Mouse (Mus musculus): ENCODE data around the gene Gm21698. TPM values are rescaled to one million over a fixed set of nuclear protein-coding genes. Genes with fewer than 3 reads are reported as not detected.
A peak's percentile ranks its signal among the peaks of the same experiment; 100 is the strongest.
"Not testable (repeated sequence)": the region's sequence is repeated elsewhere in the genome, so short reads cannot be mapped to it uniquely, and the experiment has no call there.

The Gm21698 gene
- not detected in 2 replicates for polyA plus RNA-seq (2015; fragmentation: Nextera tagmentation; extraction: Ambion mirVana)

DNA sequence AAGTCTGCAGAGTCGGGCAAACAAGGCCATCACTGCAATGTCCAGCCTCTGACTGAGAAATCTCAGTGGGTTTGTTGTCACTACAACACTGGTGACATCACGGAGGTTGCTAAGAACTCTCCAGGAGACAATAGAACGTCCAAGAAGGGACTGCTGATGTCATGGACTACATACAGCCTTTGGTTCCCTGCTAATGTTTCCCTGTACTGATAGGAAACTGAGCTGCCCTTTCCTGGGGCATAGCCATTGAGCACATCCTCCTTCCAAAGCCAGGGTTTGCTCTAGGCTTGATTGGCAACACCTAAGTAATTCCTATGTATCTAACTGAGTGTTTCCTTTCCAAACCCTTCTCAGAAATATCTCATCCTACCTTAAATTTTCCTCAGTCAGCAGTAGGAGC, at the start of gene Gm21698:
TSS of gene Gm21698 (minus strand) at position 101 of the 400 bp plus-strand sequence.
- ATAC-seq (ENCODE audit: low FRiP score, low TSS enrichment); H3K27me3 ChIP-seq (ENCODE audit: insufficient read depth, low read length); H3K9ac ChIP-seq (replicated peaks; ENCODE audit: low read length); H3K4me1 ChIP-seq (ENCODE audit: insufficient read depth, low read length); H3K4me3 ChIP-seq (ENCODE audit: low read length); H3K9me3 ChIP-seq (ENCODE audit: low read length); H3K27ac ChIP-seq (ENCODE audit: low read length); H3K36me3 ChIP-seq (ENCODE audit: insufficient read depth, low read length); H3K4me2 ChIP-seq (replicated peaks; ENCODE audit: low read depth, low read length): not testable (repeated sequence)
- WGBS = no CpG with 5 or more reads among the region's 3 CpGs

DNA sequence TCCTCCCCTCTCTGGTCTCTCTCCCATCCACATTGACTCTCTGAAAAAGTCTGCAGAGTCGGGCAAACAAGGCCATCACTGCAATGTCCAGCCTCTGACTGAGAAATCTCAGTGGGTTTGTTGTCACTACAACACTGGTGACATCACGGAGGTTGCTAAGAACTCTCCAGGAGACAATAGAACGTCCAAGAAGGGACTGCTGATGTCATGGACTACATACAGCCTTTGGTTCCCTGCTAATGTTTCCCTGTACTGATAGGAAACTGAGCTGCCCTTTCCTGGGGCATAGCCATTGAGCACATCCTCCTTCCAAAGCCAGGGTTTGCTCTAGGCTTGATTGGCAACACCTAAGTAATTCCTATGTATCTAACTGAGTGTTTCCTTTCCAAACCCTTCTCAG, 34.4 kb upstream of the Gm21698 start, which contains the start of gene Gm5862:
TSS of gene Gm5862 (minus strand) at position 101 of the 400 bp plus-strand sequence.
- no CpG with 5 or more reads among the region's 3 CpGs for WGBS

DNA sequence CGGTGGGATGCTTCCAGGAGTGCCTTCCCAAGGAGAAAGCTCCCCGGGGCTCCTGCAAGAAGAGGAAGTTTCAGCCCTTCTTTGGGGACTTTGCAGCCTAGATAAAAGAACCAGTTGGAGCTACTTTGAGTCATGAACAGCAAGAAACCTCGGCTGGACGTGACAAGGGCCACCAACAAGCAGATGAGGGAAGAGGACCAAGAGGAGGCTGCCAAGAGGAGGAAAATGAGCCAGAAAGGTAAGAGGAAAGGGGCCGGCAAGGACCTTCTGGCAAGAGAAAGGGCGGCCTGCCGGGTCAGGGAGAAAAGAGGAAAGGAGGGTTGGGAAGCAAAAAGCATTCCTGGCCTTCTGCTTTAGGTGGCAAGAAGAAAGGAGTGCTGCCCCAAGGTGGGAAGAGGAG, 19.2 kb upstream of the Gm21698 start:
- 65% methylated on average over 6 of the region's 7 CpGs for WGBS
- not testable (repeated sequence) for ATAC-seq (ENCODE audit: low FRiP score, low TSS enrichment); H3K27ac ChIP-seq (ENCODE audit: low read length); H3K27me3 ChIP-seq (ENCODE audit: insufficient read depth, low read length); H3K4me1 ChIP-seq (ENCODE audit: insufficient read depth, low read length); H3K4me3 ChIP-seq (ENCODE audit: low read length); H3K4me2 ChIP-seq (replicated peaks; ENCODE audit: low read depth, low read length); H3K36me3 ChIP-seq (ENCODE audit: insufficient read depth, low read length); H3K9ac ChIP-seq (replicated peaks; ENCODE audit: low read length); H3K9me3 ChIP-seq (ENCODE audit: low read length)

More for the DNA sequence above, 34.4 kb upstream of the Gm21698 start, which contains the start of gene Gm5862:
- H3K9me3 ChIP-seq (ENCODE audit: low read length); H3K27me3 ChIP-seq (ENCODE audit: insufficient read depth, low read length); H3K27ac ChIP-seq (ENCODE audit: low read length); H3K4me2 ChIP-seq (replicated peaks; ENCODE audit: low read depth, low read length); H3K4me3 ChIP-seq (ENCODE audit: low read length); H3K4me1 ChIP-seq (ENCODE audit: insufficient read depth, low read length); H3K36me3 ChIP-seq (ENCODE audit: insufficient read depth, low read length); H3K9ac ChIP-seq (replicated peaks; ENCODE audit: low read length); ATAC-seq (ENCODE audit: low FRiP score, low TSS enrichment): not testable (repeated sequence)

DNA sequence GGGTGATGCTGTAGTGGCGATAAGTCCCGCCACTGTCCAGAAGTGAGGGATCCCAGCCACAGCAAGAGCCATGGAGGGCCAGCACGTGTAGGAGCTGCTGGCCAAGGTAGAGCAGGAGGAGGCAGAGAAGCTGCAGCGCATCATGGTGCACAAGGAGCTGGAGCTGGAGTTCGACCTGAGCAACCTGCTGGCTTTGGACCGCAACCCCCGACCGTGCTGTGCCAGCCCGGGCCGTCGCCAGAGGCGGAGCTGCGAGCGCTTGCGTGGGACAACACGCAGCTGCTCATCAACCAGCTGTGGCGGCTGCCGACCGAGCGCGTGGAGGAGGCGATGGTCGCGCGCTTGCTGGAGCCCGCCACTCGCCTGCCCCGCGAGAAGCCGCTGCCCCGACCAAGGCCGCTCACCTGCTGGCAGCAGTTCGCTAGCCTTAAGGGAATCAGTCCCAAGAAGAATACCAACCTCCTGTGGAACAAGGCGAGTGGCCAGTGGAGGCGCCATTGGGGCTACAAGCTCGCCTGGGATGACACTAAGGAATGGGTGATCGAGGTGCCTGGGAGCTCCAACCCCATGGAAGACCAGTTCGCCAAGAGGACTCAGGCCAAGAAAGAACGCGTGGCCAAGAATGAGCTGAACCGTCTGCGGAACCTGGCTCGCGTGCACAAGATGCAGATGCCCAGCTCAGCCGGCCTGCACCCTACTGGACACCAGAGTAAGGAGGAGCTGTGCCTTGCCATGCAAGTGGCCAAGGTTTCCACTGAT, 18.7 kb upstream of the Gm21698 start:
- peak overlapping the region; percentile 47 for H3K4me2 ChIP-seq (replicated peaks; ENCODE audit: low read depth, low read length)
- not testable (repeated sequence) for H3K36me3 ChIP-seq (ENCODE audit: insufficient read depth, low read length); H3K9me3 ChIP-seq (ENCODE audit: low read length); H3K27ac ChIP-seq (ENCODE audit: low read length); H3K27me3 ChIP-seq (ENCODE audit: insufficient read depth, low read length); H3K4me1 ChIP-seq (ENCODE audit: insufficient read depth, low read length)
- H3K9ac ChIP-seq (replicated peaks; ENCODE audit: low read length) = 0 out of 2 replicates have a peak overlapping the region, but pooled peaks have one; percentile 28
- H3K4me3 ChIP-seq (ENCODE audit: low read length) = peak overlapping the region; percentile 23
- WGBS = 20% methylated on average over 43 of the region's 45 CpGs
- ATAC-seq (ENCODE audit: low FRiP score, low TSS enrichment) = peak; percentile 89

DNA sequence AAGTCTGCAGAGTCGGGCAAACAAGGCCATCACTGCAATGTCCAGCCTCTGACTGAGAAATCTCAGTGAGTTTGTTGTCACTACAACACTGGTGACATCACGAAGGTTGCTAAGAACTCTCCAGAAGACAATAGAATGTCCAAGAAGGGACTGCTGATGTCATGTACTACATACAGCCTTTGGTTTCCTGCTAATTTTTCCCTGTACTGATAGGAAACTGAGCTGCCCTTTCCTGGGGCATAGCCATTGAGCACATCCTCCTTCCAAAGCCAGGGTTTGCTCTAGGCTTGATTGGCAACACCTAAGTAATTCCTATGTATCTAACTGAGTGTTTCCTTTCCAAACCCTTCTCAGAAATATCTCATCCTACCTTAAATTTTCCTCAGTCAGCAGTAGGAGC, 16.2 kb upstream of the Gm21698 start, which contains the start of gene Gm1979:
TSS of gene Gm1979 (minus strand) at position 101 of the 400 bp plus-strand sequence.
- not testable (repeated sequence) for H3K4me3 ChIP-seq (ENCODE audit: low read length); H3K4me1 ChIP-seq (ENCODE audit: insufficient read depth, low read length); H3K27me3 ChIP-seq (ENCODE audit: insufficient read depth, low read length); H3K27ac ChIP-seq (ENCODE audit: low read length); H3K4me2 ChIP-seq (replicated peaks; ENCODE audit: low read depth, low read length); H3K9me3 ChIP-seq (ENCODE audit: low read length); ATAC-seq (ENCODE audit: low FRiP score, low TSS enrichment); H3K9ac ChIP-seq (replicated peaks; ENCODE audit: low read length); H3K36me3 ChIP-seq (ENCODE audit: insufficient read depth, low read length)
- WGBS = 89% methylated on average over 1 of the region's 2 CpGs

DNA sequence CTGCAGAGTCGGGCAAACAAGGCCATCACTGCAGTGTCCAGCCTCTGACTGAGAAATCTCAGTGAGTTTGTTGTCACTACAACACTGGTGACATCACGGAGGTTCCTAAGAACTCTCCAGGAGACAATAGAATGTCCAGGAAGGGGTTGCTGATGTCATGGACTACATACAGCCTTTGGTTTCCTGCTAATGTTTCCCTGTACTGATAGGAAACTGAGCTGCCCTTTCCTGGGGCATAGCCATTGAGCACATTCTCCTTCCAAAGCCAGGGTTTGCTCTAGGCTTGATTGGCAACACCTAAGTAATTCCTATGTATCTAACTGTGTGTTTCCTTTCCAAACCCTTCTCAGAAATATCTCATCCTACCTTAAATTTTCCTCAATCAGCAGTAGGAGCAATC, 15.9 kb downstream of the Gm21698 start, which contains the start of gene Gm21680:
TSS of gene Gm21680 (minus strand) at position 101 of the 400 bp plus-strand sequence.
- ATAC-seq (ENCODE audit: low FRiP score, low TSS enrichment); H3K27me3 ChIP-seq (ENCODE audit: insufficient read depth, low read length); H3K4me3 ChIP-seq (ENCODE audit: low read length); H3K4me1 ChIP-seq (ENCODE audit: insufficient read depth, low read length); H3K9ac ChIP-seq (replicated peaks; ENCODE audit: low read length); H3K36me3 ChIP-seq (ENCODE audit: insufficient read depth, low read length); H3K27ac ChIP-seq (ENCODE audit: low read length); H3K4me2 ChIP-seq (replicated peaks; ENCODE audit: low read depth, low read length); H3K9me3 ChIP-seq (ENCODE audit: low read length): not testable (repeated sequence)
- WGBS = no CpG with 5 or more reads among the region's 2 CpGs

DNA sequence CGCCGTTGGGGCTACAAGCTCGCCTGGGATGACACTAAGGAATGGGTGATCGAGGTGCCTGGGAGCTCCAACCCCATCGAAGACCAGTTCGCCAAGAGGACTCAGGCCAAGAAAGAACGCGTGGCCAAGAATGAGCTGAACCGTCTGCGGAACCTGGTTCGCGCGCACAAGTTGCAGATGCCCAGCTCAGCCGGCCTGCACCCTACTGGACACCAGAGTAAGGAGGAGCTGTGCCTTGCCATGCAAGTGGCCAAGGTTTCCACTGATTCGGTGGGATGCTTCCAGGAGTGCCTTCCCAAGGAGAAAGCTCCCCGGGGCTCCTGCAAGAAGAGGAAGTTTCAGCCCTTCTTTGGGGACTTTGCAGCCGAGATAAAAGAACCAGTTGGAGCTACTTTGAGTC, 31.4 kb downstream of the Gm21698 start:
- H3K36me3 ChIP-seq (ENCODE audit: insufficient read depth, low read length); H3K9me3 ChIP-seq (ENCODE audit: low read length); H3K27ac ChIP-seq (ENCODE audit: low read length); H3K4me1 ChIP-seq (ENCODE audit: insufficient read depth, low read length); H3K27me3 ChIP-seq (ENCODE audit: insufficient read depth, low read length); H3K9ac ChIP-seq (replicated peaks; ENCODE audit: low read length): not testable (repeated sequence)
- 61% methylated on average over 16 of the region's 17 CpGs for WGBS
- H3K4me2 ChIP-seq (replicated peaks; ENCODE audit: low read depth, low read length) = peak overlapping the region; percentile 42
- H3K4me3 ChIP-seq (ENCODE audit: low read length) = peak overlapping the region; percentile 29; the same call in 1 of the 2 replicates
- 0 out of 2 replicates have a peak, but pooled peaks have one; percentile 35 for ATAC-seq (ENCODE audit: low FRiP score, low TSS enrichment)

DNA sequence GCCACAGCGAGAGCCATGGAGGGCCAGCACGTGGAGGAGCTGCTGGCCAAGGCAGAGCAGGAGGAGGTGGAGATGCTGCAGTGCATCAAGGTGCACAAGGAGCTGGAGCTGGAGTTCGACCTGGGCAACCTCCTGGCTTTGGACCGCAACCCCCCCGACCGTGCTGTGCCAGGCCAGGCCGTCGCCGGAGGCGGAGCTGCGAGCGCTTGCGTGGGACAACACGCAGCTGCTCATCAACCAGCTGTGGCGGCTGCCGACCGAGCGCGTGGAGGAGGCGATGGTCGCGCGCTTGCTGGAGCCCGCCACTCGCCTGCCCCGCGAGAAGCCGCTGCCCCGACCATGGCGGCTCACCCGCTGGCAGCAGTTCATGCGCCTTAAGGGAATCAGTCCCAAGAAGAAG, 31.8 kb downstream of the Gm21698 start:
- H3K9ac ChIP-seq (replicated peaks; ENCODE audit: low read length); H3K9me3 ChIP-seq (ENCODE audit: low read length); H3K4me1 ChIP-seq (ENCODE audit: insufficient read depth, low read length); H3K27me3 ChIP-seq (ENCODE audit: insufficient read depth, low read length); H3K27ac ChIP-seq (ENCODE audit: low read length); H3K36me3 ChIP-seq (ENCODE audit: insufficient read depth, low read length): not testable (repeated sequence)
- peak; percentile 63; the same call in 1 of the 2 replicates for ATAC-seq (ENCODE audit: low FRiP score, low TSS enrichment)
- 31% methylated on average over 32 of the region's 32 CpGs for WGBS
- Histone ChIP-seq H3K4me3 (ENCODE audit: low read length) (peak overlapping the region; percentile 29), H3K4me2 (replicated peaks; ENCODE audit: low read depth, low read length) (peak overlapping the region; percentile 42)

DNA sequence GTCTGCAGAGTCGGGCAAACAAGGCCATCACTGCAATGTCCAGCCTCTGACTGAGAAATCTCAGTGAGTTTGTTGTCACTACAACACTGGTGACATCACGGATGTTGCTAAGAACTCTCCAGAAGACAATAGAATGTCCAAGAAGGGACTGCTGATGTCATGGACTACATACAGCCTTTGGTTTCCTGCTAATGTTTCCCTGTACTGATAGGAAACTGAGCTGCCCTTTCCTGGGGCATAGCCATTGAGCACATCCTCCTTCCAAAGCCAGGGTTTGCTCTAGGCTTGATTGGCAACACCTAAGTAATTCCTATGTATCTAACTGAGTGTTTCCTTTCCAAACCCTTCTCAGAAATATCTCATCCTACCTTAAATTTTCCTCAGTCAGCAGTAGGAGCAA, 34.1 kb downstream of the Gm21698 start, which contains the start of gene Gm21671:
TSS of gene Gm21671 (minus strand) at position 101 of the 400 bp plus-strand sequence.
- H3K27me3 ChIP-seq (ENCODE audit: insufficient read depth, low read length); H3K9ac ChIP-seq (replicated peaks; ENCODE audit: low read length); H3K4me1 ChIP-seq (ENCODE audit: insufficient read depth, low read length); ATAC-seq (ENCODE audit: low FRiP score, low TSS enrichment); H3K9me3 ChIP-seq (ENCODE audit: low read length); H3K36me3 ChIP-seq (ENCODE audit: insufficient read depth, low read length); H3K4me2 ChIP-seq (replicated peaks; ENCODE audit: low read depth, low read length); H3K27ac ChIP-seq (ENCODE audit: low read length); H3K4me3 ChIP-seq (ENCODE audit: low read length): not testable (repeated sequence)
- 60% methylated on average over 2 of the region's 2 CpGs for WGBS

DNA sequence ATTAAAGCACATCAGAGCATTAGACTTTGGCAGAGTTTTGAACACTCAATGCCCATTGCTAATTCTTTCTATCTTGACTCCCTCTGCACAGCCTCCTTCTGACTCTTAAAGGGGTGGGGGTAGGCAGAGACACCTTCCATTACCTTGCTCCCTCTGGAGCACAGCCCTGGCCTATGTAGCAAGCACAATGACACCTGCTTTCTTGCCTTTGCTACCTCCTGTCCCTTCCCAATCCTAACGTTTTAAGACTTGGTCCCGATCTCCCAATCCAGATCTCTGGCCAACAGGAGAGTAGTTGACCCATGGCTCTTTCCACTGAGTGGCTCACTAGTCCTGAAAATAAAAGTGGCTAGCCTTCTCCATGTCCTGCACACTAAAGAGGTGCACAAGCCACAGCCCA, 43.1 kb downstream of the Gm21698 start:
- H3K9me3 ChIP-seq (ENCODE audit: low read length); H3K4me2 ChIP-seq (replicated peaks; ENCODE audit: low read depth, low read length); H3K27me3 ChIP-seq (ENCODE audit: insufficient read depth, low read length); H3K9ac ChIP-seq (replicated peaks; ENCODE audit: low read length); H3K4me3 ChIP-seq (ENCODE audit: low read length); H3K4me1 ChIP-seq (ENCODE audit: insufficient read depth, low read length); ATAC-seq (ENCODE audit: low FRiP score, low TSS enrichment); H3K27ac ChIP-seq (ENCODE audit: low read length); H3K36me3 ChIP-seq (ENCODE audit: insufficient read depth, low read length): not testable (repeated sequence)
- 81% methylated on average over 2 of the region's 2 CpGs for WGBS

Data from kidney, embryonic 16.5 days (tissue).